Mouse (Mus musculus) adrenal gland, adult 18-20 months (tissue): ENCODE data around the gene Prim2. TPM values are rescaled to one million over a fixed set of nuclear protein-coding genes. Genes with fewer than 3 reads are reported as not detected.
A peak's percentile ranks its signal among the peaks of the same experiment; 100 is the strongest.

ENCODE experiments used
- DNase-seq, 2 experiments: peaks; one replicate each; pipeline ENCODE4 v3.0.0; 2021 to 2022; ENCODE audit warnings: low spot score in 2 of 2
- long read RNA-seq, 2 experiments: library from polyadenylated mRNA; stranded (forward); transcript quantifications; one replicate each; pipeline ENCODE4 v2.0.0; 2021
- total RNA-seq, 2 experiments: library from RNA; stranded (reverse); gene quantifications; 1 replicate in 1 of 2; 2 replicates in 1 of 2; pipeline ENCODE4 v1.2.3; 2021

The Prim2 gene
- 1 to 10 TPM; 3.7 to 4.9 TPM for total RNA-seq
- long read RNA-seq, experiment 1, partial matches to known transcripts: 0 of 2 reads
- long read RNA-seq, experiment 1, other reads (novel, unspliced or antisense): 1 of 2 reads
- long read RNA-seq, experiment 2, partial matches to known transcripts: 2 of 6 reads
- long read RNA-seq, experiment 2, other reads (novel, unspliced or antisense): 1 of 6 reads

- peak; percentile 85 to 88 for DNase-seq
Measured at GRCm38 (mm10) chr1:33669708-33670141, at the start of gene Prim2. Prim2 (minus strand) TSS chr1:33669795.

GRCm38 (mm10) chr1:33717636-33718035 lies 48.0 kb upstream of the Prim2 start:
- no peak for DNase-seq

- no peak for DNase-seq
Measured at GRCm38 (mm10) chr1:33714796-33715195, 45.2 kb upstream of the Prim2 start.

- no peak for DNase-seq
Measured at GRCm38 (mm10) chr1:33712026-33712425, 42.4 kb upstream of the Prim2 start.

- no peak for DNase-seq
Measured at GRCm38 (mm10) chr1:33709615-33710014, 40.0 kb upstream of the Prim2 start.

GRCm38 (mm10) chr1:33701244-33701643 lies 31.6 kb upstream of the Prim2 start:
- DNase-seq: no peak

GRCm38 (mm10) chr1:33696016-33696415 lies 26.4 kb upstream of the Prim2 start:
- no peak for DNase-seq

- no peak for DNase-seq
Measured at GRCm38 (mm10) chr1:33693893-33694292, 24.3 kb upstream of the Prim2 start.

GRCm38 (mm10) chr1:33690087-33690448 lies 20.5 kb upstream of the Prim2 start:
- DNase-seq: no peak

GRCm38 (mm10) chr1:33689446-33690086 lies 20.0 kb upstream of the Prim2 start:
- DNase-seq: no peak

- DNase-seq: no peak
Measured at GRCm38 (mm10) chr1:33688810-33689209, 19.2 kb upstream of the Prim2 start.

- peak in 1 of 2 experiments; percentile 15 for DNase-seq
Measured at GRCm38 (mm10) chr1:33684459-33684858, 14.9 kb upstream of the Prim2 start.

- DNase-seq: no peak
Measured at GRCm38 (mm10) chr1:33680890-33681289, 11.3 kb upstream of the Prim2 start.

- no peak for DNase-seq
Measured at GRCm38 (mm10) chr1:33680435-33680834, 10.8 kb upstream of the Prim2 start.

- DNase-seq: no peak
Measured at GRCm38 (mm10) chr1:33673158-33673960, 3.8 kb upstream of the Prim2 start.

- DNase-seq: no peak
Measured at GRCm38 (mm10) chr1:33672514-33672913, 2.9 kb upstream of the Prim2 start.

- no peak for DNase-seq
Measured at GRCm38 (mm10) chr1:33672083-33672482, 2.5 kb upstream of the Prim2 start.

GRCm38 (mm10) chr1:33671441-33671840 lies 1.8 kb upstream of the Prim2 start:
- DNase-seq: no peak

- DNase-seq: peak; percentile 40 to 42
Measured at GRCm38 (mm10) chr1:33670164-33670616, 595 bp upstream of the Prim2 start.

- no peak for DNase-seq
Measured at GRCm38 (mm10) chr1:33663605-33664117, 5.9 kb downstream of the Prim2 start.

GRCm38 (mm10) chr1:33663163-33663562 lies 6.4 kb downstream of the Prim2 start:
- peak in 1 of 2 experiments; percentile 11 for DNase-seq

- no peak for DNase-seq
Measured at GRCm38 (mm10) chr1:33658302-33658701, 11.3 kb downstream of the Prim2 start.
